Mouse (Mus musculus) midbrain, embryonic 13.5 days (tissue): ENCODE measurements around the gene Tmem175. TPM values are rescaled to one million over a fixed set of nuclear protein-coding genes. Genes with fewer than 3 reads are reported as not detected.
"Not testable (repeated sequence)": the region's sequence is repeated elsewhere in the genome, so short reads cannot be mapped to it uniquely, and the experiment has no call there.

Experiments
- ATAC-seq: fragments of 200-750 bp; cut with Nextera tagmentation; 2 replicates; pipeline ENCODE4 v1.8.0; 2017; ENCODE audit warnings: mild to moderate bottlenecking, moderate TSS enrichment, moderate library complexity
- H3K27ac ChIP-seq: fragments of 300-500 bp; sonication (generic); 2 replicates; pipeline ENCODE4 v1.5.1; 2015; ENCODE audit warnings: inconsistent platforms, mild to moderate bottlenecking, moderate library complexity
- H3K27me3 ChIP-seq: fragments of 300-500 bp; sonication (generic); 2 replicates; pipeline ENCODE4 v1.6.1; 2015; ENCODE audit warnings: mild to moderate bottlenecking, inconsistent platforms
- H3K36me3 ChIP-seq: fragments of 300-500 bp; sonication (generic); 2 replicates; pipeline ENCODE4 v1.6.1; 2015; ENCODE audit warnings: mild to moderate bottlenecking, inconsistent platforms
- H3K4me1 ChIP-seq: fragments of 300-500 bp; sonication (generic); replicated peaks from 2 replicates; pipeline ENCODE4 v1.6.1; 2015; ENCODE audit warnings: inconsistent platforms
- H3K4me2 ChIP-seq: fragments of 300-500 bp; sonication (generic); replicated peaks from 2 replicates; pipeline ENCODE4 v1.6.1; 2015; ENCODE audit warnings: moderate library complexity, mild to moderate bottlenecking, inconsistent platforms
- H3K4me3 ChIP-seq: fragments of 300-500 bp; sonication (generic); replicated peaks from 2 replicates; pipeline ENCODE4 v1.5.1; 2015; ENCODE audit warnings: mild to moderate bottlenecking, inconsistent platforms
- H3K9ac ChIP-seq: fragments of 300-500 bp; sonication (generic); replicated peaks from 2 replicates; pipeline ENCODE4 v1.6.1; 2015; ENCODE audit warnings: mild to moderate bottlenecking, inconsistent platforms
- H3K9me3 ChIP-seq: fragments of 300-500 bp; sonication (generic); 2 replicates; pipeline ENCODE4 v1.6.1; 2016; ENCODE audit warnings: mild to moderate bottlenecking, inconsistent platforms
- WGBS: fragments of 180-500 bp; shearing (Covaris S2); methylation state at CpG from one replicate; pipeline ENCODE4 v1.1.7; 2015; 5-methylcytosine and 5-hydroxymethylcytosine counted together
- polyA plus RNA-seq: library from polyadenylated mRNA; unstranded; fragments of >200 nt; fragmentation: Nextera tagmentation; extraction: Ambion mirVana; gene quantifications from 2 replicates; pipeline ENCODE4 v1.2.1, GENCODE M21; 2015

The Tmem175 gene
- polyA plus RNA-seq: 23.7 and 23.8 TPM in 2 replicates

GRCm38 (mm10) chr5:108629634-108630483, at the start of gene Tmem175, which contains the start of gene Gak:
Gene Tmem175, plus strand, starts transcription at chr5:108629770.
Gene Gak, minus strand, starts transcription at chr5:108629755.
- Histone ChIP-seq H3K9ac (peak within 1 kb of the TSS; percentile 95), H3K36me3 (no peaks in the 10 kb centered on the region), H3K4me2 (peak within 1 kb of the TSS; percentile 96), H3K9me3 (no peaks in the 10 kb centered on the region), H3K27ac (peak within 1 kb of the TSS; percentile 87), H3K27me3 (no peaks in the 10 kb centered on the region), H3K4me1 (peaks cover 32% of the 10 kb centered on the region), H3K4me3 (peak within 1 kb of the TSS; percentile 83)
- ATAC-seq: peak; percentile 98
- under 1% methylated on average over 58 of the region's 58 CpGs for WGBS

- no peak for ATAC-seq
- no peak overlapping the region for H3K27ac ChIP-seq
- H3K36me3 ChIP-seq: peaks cover 88% of the 10 kb centered on the region
- no peak overlapping the region for H3K4me3 ChIP-seq
- H3K4me1 ChIP-seq: no peaks in the 10 kb centered on the region
- 92% methylated on average over 3 of the region's 3 CpGs for WGBS
- no peaks in the 10 kb centered on the region for H3K9me3 ChIP-seq
- no peak overlapping the region for H3K4me2 ChIP-seq
- H3K27me3 ChIP-seq: no peaks in the 10 kb centered on the region
- H3K9ac ChIP-seq: no peak overlapping the region
Measured at GRCm38 (mm10) chr5:108581361-108581891, 48.1 kb upstream of the Tmem175 start.

GRCm38 (mm10) chr5:108599923-108600322, 29.6 kb upstream of the Tmem175 start:
- Histone ChIP-seq H3K27ac (no peak overlapping the region), H3K4me3 (no peak overlapping the region), H3K9ac (no peak overlapping the region), H3K4me1 (no peaks in the 10 kb centered on the region), H3K4me2 (no peak overlapping the region), H3K9me3 (no peaks in the 10 kb centered on the region), H3K27me3 (no peaks in the 10 kb centered on the region), H3K36me3 (peaks cover 94% of the 10 kb centered on the region)
- 100% methylated on average over 1 of the region's 1 CpGs for WGBS
- no peak for ATAC-seq

- no peak overlapping the region for H3K4me2 ChIP-seq
- peaks cover 94% of the 10 kb centered on the region for H3K36me3 ChIP-seq
- no peaks in the 10 kb centered on the region for H3K4me1 ChIP-seq
- no peaks in the 10 kb centered on the region for H3K9me3 ChIP-seq
- no peak overlapping the region for H3K27ac ChIP-seq
- no peak overlapping the region for H3K9ac ChIP-seq
- H3K4me3 ChIP-seq: no peak overlapping the region
- WGBS: 93% methylated on average over 9 of the region's 9 CpGs
- no peaks in the 10 kb centered on the region for H3K27me3 ChIP-seq
- ATAC-seq: no peak
Measured at GRCm38 (mm10) chr5:108602537-108602936, 27.0 kb upstream of the Tmem175 start.

- 98% methylated on average over 1 of the region's 1 CpGs for WGBS
Measured at GRCm38 (mm10) chr5:108610426-108610825, 19.1 kb upstream of the Tmem175 start.

GRCm38 (mm10) chr5:108621870-108622269, 7.7 kb upstream of the Tmem175 start:
- no peak overlapping the region for H3K4me2 ChIP-seq
- no peak overlapping the region for H3K9ac ChIP-seq
- 92% methylated on average over 2 of the region's 2 CpGs for WGBS
- peaks cover 59% of the 10 kb centered on the region for H3K36me3 ChIP-seq
- peaks cover 2% of the 10 kb centered on the region for H3K4me1 ChIP-seq
- no peaks in the 10 kb centered on the region for H3K27me3 ChIP-seq
- ATAC-seq: no peak
- no peak overlapping the region for H3K4me3 ChIP-seq
- no peaks in the 10 kb centered on the region for H3K9me3 ChIP-seq
- no peak overlapping the region for H3K27ac ChIP-seq

More at GRCm38 (mm10) chr5:108610426-108610825, 19.1 kb upstream of the Tmem175 start:
- Histone ChIP-seq H3K27me3 (no peaks in the 10 kb centered on the region), H3K4me1 (no peaks in the 10 kb centered on the region), H3K9me3 (no peaks in the 10 kb centered on the region), H3K4me2 (no peak overlapping the region), H3K27ac (no peak overlapping the region), H3K9ac (no peak overlapping the region), H3K36me3 (peaks cover 96% of the 10 kb centered on the region), H3K4me3 (no peak overlapping the region)
- ATAC-seq: no peak

- H3K4me2 ChIP-seq: no peak overlapping the region
- no peak overlapping the region for H3K27ac ChIP-seq
- no peak overlapping the region for H3K9ac ChIP-seq
- H3K4me3 ChIP-seq: no peak overlapping the region
- ATAC-seq: no peak
- H3K27me3 ChIP-seq: no peaks in the 10 kb centered on the region
- H3K9me3 ChIP-seq: no peaks in the 10 kb centered on the region
- H3K36me3 ChIP-seq: peaks cover 32% of the 10 kb centered on the region
- H3K4me1 ChIP-seq: peaks cover 32% of the 10 kb centered on the region
- 90% methylated on average over 4 of the region's 4 CpGs for WGBS
Measured at GRCm38 (mm10) chr5:108626050-108626660, 3.4 kb upstream of the Tmem175 start.

GRCm38 (mm10) chr5:108628891-108629633, 508 bp upstream of the Tmem175 start:
- WGBS: 3% methylated on average over 32 of the region's 32 CpGs
- peak overlapping the region; percentile 95 for H3K9ac ChIP-seq

GRCm38 (mm10) chr5:108633676-108634075, 4.1 kb downstream of the Tmem175 start:
- Histone ChIP-seq H3K36me3 (no peaks in the 10 kb centered on the region), H3K4me3 (no peak overlapping the region), H3K9ac (no peak overlapping the region), H3K4me2 (no peak overlapping the region), H3K27ac (no peak overlapping the region), H3K27me3 (no peaks in the 10 kb centered on the region), H3K4me1 (peaks cover 12% of the 10 kb centered on the region), H3K9me3 (no peaks in the 10 kb centered on the region)
- 93% methylated on average over 4 of the region's 4 CpGs for WGBS
- no peak for ATAC-seq

More at GRCm38 (mm10) chr5:108628891-108629633, 508 bp upstream of the Tmem175 start:
- H3K9me3 ChIP-seq: no peaks in the 10 kb centered on the region
- peaks cover 32% of the 10 kb centered on the region for H3K4me1 ChIP-seq
- peak; percentile 90 for ATAC-seq
- H3K27me3 ChIP-seq: no peaks in the 10 kb centered on the region
- H3K27ac ChIP-seq: peak overlapping the region; percentile 87
- H3K4me3 ChIP-seq: peak overlapping the region; percentile 83
- peak overlapping the region; percentile 96 for H3K4me2 ChIP-seq
- H3K36me3 ChIP-seq: peaks cover 6% of the 10 kb centered on the region

- H3K4me2 ChIP-seq, ATAC-seq, H3K36me3 ChIP-seq, H3K4me1 ChIP-seq, H3K4me3 ChIP-seq, H3K27ac ChIP-seq, H3K9me3 ChIP-seq, H3K9ac ChIP-seq, H3K27me3 ChIP-seq: not testable (repeated sequence)
- WGBS: 91% methylated on average over 2 of the region's 3 CpGs
Measured at GRCm38 (mm10) chr5:108634088-108634487, 4.5 kb downstream of the Tmem175 start.

- WGBS: 78% methylated on average over 4 of the region's 4 CpGs
- H3K4me1 ChIP-seq: no peaks in the 10 kb centered on the region
- H3K4me3 ChIP-seq: no peak overlapping the region
- no peak overlapping the region for H3K27ac ChIP-seq
- H3K9me3 ChIP-seq: no peaks in the 10 kb centered on the region
- no peaks in the 10 kb centered on the region for H3K27me3 ChIP-seq
- H3K4me2 ChIP-seq: no peak overlapping the region
- no peak overlapping the region for H3K9ac ChIP-seq
- ATAC-seq: no peak
- H3K36me3 ChIP-seq: no peaks in the 10 kb centered on the region
Measured at GRCm38 (mm10) chr5:108636172-108636571, 6.6 kb downstream of the Tmem175 start.
